Mouse (Mus musculus) neutrophil, adult 83 days (primary cell): ENCODE results near the gene 2610318N02Rik. TPM values are rescaled to one million over a fixed set of nuclear protein-coding genes. Genes with fewer than 3 reads are reported as not detected.

Experiments used
- total RNA-seq, 2 experiments: library from RNA; stranded (reverse); gene quantifications; one replicate each; pipeline ENCODE4 v1.2.4; 2023

2610318N02Rik gene
- 1 to 10 TPM; 5.9 to 8.9 TPM for total RNA-seq

DNA sequence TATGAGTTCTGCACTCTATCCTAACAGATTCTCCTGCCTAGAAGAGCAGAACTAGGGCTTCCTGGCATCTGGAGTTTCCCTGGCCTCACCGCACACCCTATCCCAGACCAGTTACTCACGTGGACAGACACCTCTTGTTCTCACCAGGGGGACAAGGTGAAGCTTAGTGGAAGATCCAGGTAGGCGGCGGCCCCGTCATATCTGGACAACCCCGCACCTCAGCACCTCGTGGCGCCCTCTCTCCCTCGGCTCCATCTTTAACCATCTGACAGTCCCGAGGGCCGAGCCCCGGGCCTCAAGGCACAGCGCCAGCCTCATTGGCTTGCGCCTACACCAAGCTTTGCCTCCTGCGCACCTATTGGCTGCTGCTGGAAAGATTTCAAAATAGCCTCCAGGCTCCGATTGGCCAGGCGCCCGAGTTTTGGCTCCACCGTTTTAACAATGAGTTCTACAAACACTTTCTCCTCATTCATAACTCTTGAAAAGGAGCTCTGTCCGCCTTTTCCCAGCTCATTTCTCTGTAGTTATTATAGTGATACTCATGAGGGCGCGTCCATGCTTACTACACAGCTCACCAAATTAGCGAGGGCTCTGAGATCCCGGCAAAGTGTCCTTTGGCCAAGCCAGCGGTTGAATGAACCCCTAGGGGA lies at the start of gene 2610318N02Rik:
TSS of gene 2610318N02Rik (minus strand) at position 297 of the 650 bp plus-strand sequence.

DNA sequence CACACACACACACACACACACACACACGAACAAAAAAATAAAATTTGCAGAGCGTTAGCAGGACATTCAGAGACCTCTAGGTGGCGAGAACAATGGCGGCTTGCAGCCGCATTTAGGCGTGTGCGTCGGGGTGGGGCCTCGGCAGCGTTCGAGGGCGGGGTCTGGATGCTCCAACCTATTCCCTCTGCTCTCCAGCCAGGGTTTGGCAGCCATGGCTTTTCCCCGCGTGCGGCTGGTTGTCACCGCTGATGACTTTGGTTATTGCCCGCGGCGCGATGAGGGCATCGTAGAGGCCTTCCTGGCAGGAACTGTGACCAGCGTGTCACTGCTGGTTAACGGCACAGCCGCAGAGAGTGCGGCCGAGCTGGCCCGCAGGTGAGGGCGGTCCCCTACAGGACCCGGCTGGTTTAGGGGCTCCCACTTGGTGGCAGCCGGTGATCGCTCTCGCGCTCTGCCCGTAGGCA lies 21.8 kb upstream of the 2610318N02Rik start, which contains the start of gene Ccdc116:
TSS of gene Ccdc116 (minus strand) at position 458 of the 464 bp plus-strand sequence.

GRCm38 (mm10) chr16:17144339-17144738 lies 19.4 kb upstream of the 2610318N02Rik start, which contains the start of gene Ydjc:
TSS of gene Ydjc (plus strand) at chr16:17144621.

DNA sequence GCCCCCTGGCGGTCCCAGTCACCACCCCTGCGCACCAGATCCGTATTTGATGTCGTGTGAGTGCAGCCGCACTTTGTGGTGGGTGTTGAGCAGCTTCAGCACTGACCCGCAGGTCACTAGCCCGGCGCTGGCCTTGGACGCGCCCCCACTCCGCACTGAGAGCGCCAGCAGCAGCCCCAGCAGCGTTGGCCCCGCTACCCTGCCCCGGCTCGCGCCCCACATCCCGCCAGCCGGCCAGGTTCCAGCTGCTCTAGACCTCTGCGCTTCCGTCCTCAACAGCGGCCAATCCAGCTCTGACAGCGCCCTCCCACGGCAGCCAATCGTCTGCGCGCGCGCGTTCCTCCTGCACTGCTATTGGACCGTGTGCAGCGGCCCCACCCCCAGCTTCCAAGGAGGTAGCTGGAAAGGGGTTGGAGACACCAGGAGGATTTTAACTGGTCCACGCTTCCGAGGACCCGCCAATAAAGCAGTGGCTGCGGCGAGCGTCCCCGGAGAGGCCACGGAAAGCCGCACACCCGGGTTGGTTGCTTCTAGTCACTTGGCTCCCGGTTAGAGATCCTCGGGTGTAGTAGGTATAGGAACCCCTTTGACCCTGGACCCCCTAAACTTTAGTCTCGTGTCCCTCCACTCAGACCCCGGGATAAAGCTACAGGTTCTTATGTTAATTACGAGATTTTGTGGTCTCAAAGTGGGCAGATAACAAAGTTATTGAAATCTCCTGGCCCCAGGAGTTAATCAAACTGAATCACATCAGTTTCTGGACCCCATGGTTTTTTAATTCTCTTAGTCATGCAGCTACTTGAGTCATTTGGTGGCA lies 7.3 kb upstream of the 2610318N02Rik start, which contains the start of gene Sdf2l1:
TSS of gene Sdf2l1 (minus strand) at position 295 of the 817 bp plus-strand sequence.

DNA sequence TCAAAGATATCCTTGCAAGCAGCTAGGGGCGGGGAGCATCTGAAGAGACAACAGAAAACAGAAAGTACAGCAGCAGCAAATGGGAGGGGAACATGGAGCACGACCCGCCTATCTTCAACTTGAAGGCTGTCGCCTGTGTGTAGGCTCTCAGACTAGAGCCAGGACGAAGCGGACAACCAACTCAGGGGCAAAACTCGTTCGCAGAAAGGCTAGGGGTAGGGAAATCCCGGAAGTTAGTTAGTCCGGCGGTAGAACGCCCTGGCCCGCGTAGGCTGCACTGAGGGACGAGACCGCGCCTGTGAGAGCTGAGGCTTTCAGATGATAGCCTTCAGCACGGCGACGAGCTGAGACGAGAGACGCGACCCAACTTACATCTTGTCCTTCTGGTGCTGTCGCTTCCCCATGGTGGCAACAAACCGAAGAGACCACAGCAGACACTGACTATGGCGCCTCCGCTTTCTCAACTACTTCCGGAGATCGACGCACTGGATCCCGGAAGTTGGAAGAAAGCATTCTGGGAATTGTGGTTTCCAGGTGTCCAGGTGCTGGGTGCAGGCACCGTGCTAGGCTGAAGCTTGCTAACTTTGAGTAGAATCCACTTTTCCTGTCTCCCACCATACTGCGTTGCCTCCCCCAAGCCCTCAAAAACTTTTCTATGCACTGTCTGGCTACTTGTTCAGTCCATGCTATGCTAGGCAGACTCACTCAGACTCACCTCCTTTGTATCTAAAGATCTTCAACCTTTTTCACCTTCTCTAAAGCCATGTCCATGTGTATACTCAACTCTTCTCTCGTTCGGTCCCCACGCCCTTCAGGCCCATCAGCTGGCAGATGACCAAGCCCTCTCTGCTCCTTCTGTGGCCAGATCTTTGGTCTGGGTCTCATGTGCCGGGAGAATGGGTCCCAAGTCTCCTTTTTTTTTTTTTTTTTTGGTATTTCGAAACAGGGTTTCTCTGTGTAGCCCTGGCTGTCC lies 13.9 kb downstream of the 2610318N02Rik start, which contains the start of gene Ppil2:
TSS of gene Ppil2 (minus strand) at position 487 of the 973 bp plus-strand sequence.

GRCm38 (mm10) chr16:17069511-17070443 lies 55.2 kb downstream of the 2610318N02Rik start, which contains the start of gene Ypel1:
TSS of gene Ypel1 (plus strand) at chr16:17069696.

Other genes with a start within 250 kb of the 2610318N02Rik start
- 1 to 10 TPM; 8.6 to 9.2 TPM for gene Ppm1f, start 228.7 kb downstream of the 2610318N02Rik start, total RNA-seq
- 100 to 1,000 TPM; 108 to 112 TPM for gene Mapk1, start 141.8 kb downstream of the 2610318N02Rik start, total RNA-seq
- under 1 TPM; 0.20 to 0.33 TPM for gene Ypel1, start 55.5 kb downstream of the 2610318N02Rik start, total RNA-seq
- gene Ppil2, start 13.9 kb downstream of the 2610318N02Rik start, total RNA-seq, result 10 to 100 TPM; 71.4 to 76.8 TPM
- gene Sdf2l1, start 7.2 kb upstream of the 2610318N02Rik start, total RNA-seq, result 10 to 100 TPM; 46.3 to 53.3 TPM
- 1 to 10 TPM; 5.8 to 7.5 TPM for gene Ydjc, start 19.5 kb upstream of the 2610318N02Rik start, total RNA-seq
- 1 to 10 TPM; 1.2 TPM for gene Ccdc116, start 22.1 kb upstream of the 2610318N02Rik start, total RNA-seq
- 100 to 1,000 TPM; 149 to 154 TPM for gene Ube2l3, start 77.5 kb upstream of the 2610318N02Rik start, total RNA-seq
- gene Rimbp3, start 83.4 kb upstream of the 2610318N02Rik start, total RNA-seq, result under 1 TPM; 0.07 to 0.33 TPM
- gene Hic2, start 108.4 kb upstream of the 2610318N02Rik start, total RNA-seq, result 1 to 10 TPM; 1.1 to 1.3 TPM
- 1 to 10 TPM; 3.1 to 3.8 TPM for gene Tmem191c, start 150.9 kb upstream of the 2610318N02Rik start, total RNA-seq
- gene Serpind1, start 206.2 kb upstream of the 2610318N02Rik start, total RNA-seq, result not detected